Comparison of ENCODE assay signal across 19 mouse cellular contexts in genomic region chr7:45492951-45493350, GRCm38 (mm10). TPM values are rescaled to one million over a fixed set of nuclear protein-coding genes. Genes with fewer than 3 reads are reported as not detected.
DNase-seq lines count a peak whose midpoint lies in the region; ATAC-seq lines count a peak whose summit lies in the region.
"Had no signal": no experiment of that assay in that cellular context is flagged by ENCODE, and none has a peak within 500 bp of the region (broad histone marks: within the 10 kb centered on the region; RNA-seq: fewer than 3 reads in every experiment).

No protein-coding gene starts in this region.

- no peak overlapping the region for H3K9ac ChIP-seq in neural tube, embryonic 15.5 days (replicated peaks)
- H3K9ac ChIP-seq: embryonic facial prominence, embryonic 12.5 days; kidney, embryonic 15.5 days; liver, embryonic 13.5 days had no signal

- ATAC-seq in neural tube, embryonic 15.5 days (ENCODE audit: low FRiP score) = no peak
- ATAC-seq: Patski had no signal

- no peak overlapping the region for H3K4me3 ChIP-seq in neural tube, embryonic 15.5 days (replicated peaks)
- H3K4me3 ChIP-seq: embryonic facial prominence, embryonic 12.5 days; forebrain, embryonic 10.5 days; kidney, embryonic 15.5 days; liver, embryonic 13.5 days; myocyte had no signal

- intact Hi-C loops in left cerebral cortex, postnatal 4 days (cut with DNase I) = no loop called here
- intact Hi-C loops in left cerebral cortex, postnatal 36 days (cut with DNase I) = no loop called here

- no peaks in the 10 kb centered on the region for H3K27me3 ChIP-seq in neural tube, embryonic 15.5 days (replicated peaks)
- H3K27me3 ChIP-seq: embryonic facial prominence, embryonic 12.5 days; kidney, embryonic 15.5 days; liver, embryonic 13.5 days; Patski had no signal

- H3K4me2 ChIP-seq in neural tube, embryonic 15.5 days = no peak overlapping the region
- H3K4me2 ChIP-seq: embryonic facial prominence, embryonic 12.5 days; kidney, embryonic 15.5 days; liver, embryonic 13.5 days; midbrain, embryonic 11.5 days had no signal

- 92% methylated on average over 5 of the region's 5 CpGs for WGBS in neural tube, embryonic 15.5 days

- DNase-seq in adrenal gland, postnatal 10 days = peak; percentile 41
- no peak for DNase-seq in adrenal gland, postnatal 25 days
- peak; percentile 16 for DNase-seq in left cerebral cortex, postnatal 4 days
- DNase-seq in left cerebral cortex, postnatal 36 days (ENCODE audit: low spot score in 2 of 2) = no peak
- peak; percentile 82 to 87 for DNase-seq in cerebellum, postnatal 36 days
- peak; percentile 66 for DNase-seq in skeletal muscle tissue, adult 2 months (ENCODE audit: low read depth, low spot score)
- DNase-seq in right cerebral cortex, postnatal 25 days = no peak
- DNase-seq: liver, embryonic 13.5 days; right cerebral cortex, postnatal 14 days had no signal

- H3K4me1 ChIP-seq in neural tube, embryonic 15.5 days = peaks cover 35% of the 10 kb centered on the region

- H3K27ac ChIP-seq in neural tube, embryonic 15.5 days (replicated peaks) = no peak overlapping the region
- H3K27ac ChIP-seq: embryonic facial prominence, embryonic 12.5 days; forebrain, embryonic 10.5 days; kidney, embryonic 15.5 days had no signal

- H3K9me3 ChIP-seq in neural tube, embryonic 15.5 days (replicated peaks) = no peaks in the 10 kb centered on the region
- H3K9me3 ChIP-seq: embryonic facial prominence, embryonic 12.5 days; forebrain, embryonic 10.5 days; kidney, embryonic 15.5 days; liver, embryonic 13.5 days had no signal

- H3K36me3 ChIP-seq in neural tube, embryonic 15.5 days = peaks cover 56% of the 10 kb centered on the region

RNA-seq across cellular contexts. Expression of gene Dhdh, which starts 4.3 kb away (rescaled TPM):
- total RNA-seq in adrenal gland, postnatal 10 days (2021) = 10 to 100 TPM; 42.4 to 47.3 TPM
- 62.3 and 75.5 TPM in 2 replicates for total RNA-seq in adrenal gland, postnatal 25 days (2021)
- total RNA-seq in left cerebral cortex, postnatal 4 days (2021) = 1 to 10 TPM; 2.6 to 3.2 TPM
- total RNA-seq in left cerebral cortex, postnatal 36 days (2021) = 1 to 10 TPM; 4.0 to 4.8 TPM
- polyA plus RNA-seq in neural tube, embryonic 15.5 days (2015; fragmentation: Nextera tagmentation; extraction: Ambion mirVana) = 4.2 and 4.8 TPM in 2 replicates

RNA-seq across cellular contexts. Expression of gene Gm45808, which starts 6.3 kb away (rescaled TPM):
- 10 to 100 TPM; 26.0 to 27.9 TPM for total RNA-seq in adrenal gland, postnatal 10 days (2021)
- 21.0 and 40.1 TPM in 2 replicates for total RNA-seq in adrenal gland, postnatal 25 days (2021)
- total RNA-seq in left cerebral cortex, postnatal 4 days (2021) = not detected
- total RNA-seq in left cerebral cortex, postnatal 36 days (2021) = under 1 TPM in 1 of 2 experiments, not detected in 1; 0.57 TPM
- polyA plus RNA-seq in neural tube, embryonic 15.5 days (2015; fragmentation: Nextera tagmentation; extraction: Ambion mirVana) = not detected in 2 replicates
- polyA plus RNA-seq: embryonic facial prominence, embryonic 12.5 days; forebrain, embryonic 10.5 days; heart, embryonic 16.5 days; intestine, embryonic 14.5 days; kidney, embryonic 15.5 days; liver, embryonic 13.5 days; midbrain, embryonic 11.5 days; myocyte; Patski had no signal

RNA-seq across cellular contexts. Expression of gene Tulp2, which starts 11.3 kb away (rescaled TPM):
- under 1 TPM; 0.64 to 0.69 TPM for total RNA-seq in adrenal gland, postnatal 10 days (2021)
- 0.46 and 0.67 TPM in 2 replicates for total RNA-seq in adrenal gland, postnatal 25 days (2021)
- total RNA-seq in left cerebral cortex, postnatal 4 days (2021) = under 1 TPM; 0.22 to 0.24 TPM
- not detected for total RNA-seq in left cerebral cortex, postnatal 36 days (2021)
- polyA plus RNA-seq in neural tube, embryonic 15.5 days (2015; fragmentation: Nextera tagmentation; extraction: Ambion mirVana) = 0.15 and 0.59 TPM in 2 replicates
- total RNA-seq: left cerebral cortex, adult 8-10 months had no signal

RNA-seq across cellular contexts. Expression of gene Nucb1, which starts 17.3 kb away (rescaled TPM):
- total RNA-seq in adrenal gland, postnatal 10 days (2021) = 100 to 1,000 TPM; 175 to 201 TPM
- total RNA-seq in adrenal gland, postnatal 25 days (2021) = 220 and 264 TPM in 2 replicates
- 100 to 1,000 TPM; 110 to 116 TPM for total RNA-seq in left cerebral cortex, postnatal 4 days (2021)
- 10 to 100 TPM; 96.8 to 98.9 TPM for total RNA-seq in left cerebral cortex, postnatal 36 days (2021)
- 140 and 158 TPM in 2 replicates for polyA plus RNA-seq in neural tube, embryonic 15.5 days (2015; fragmentation: Nextera tagmentation; extraction: Ambion mirVana)

RNA-seq across cellular contexts. Expression of gene Bax, which starts 26.3 kb away (rescaled TPM):
- total RNA-seq in adrenal gland, postnatal 10 days (2021) = 10 to 100 TPM; 52.7 to 53.6 TPM
- total RNA-seq in adrenal gland, postnatal 25 days (2021) = 61.4 and 68.8 TPM in 2 replicates
- 100 to 1,000 TPM; 116 to 119 TPM for total RNA-seq in left cerebral cortex, postnatal 4 days (2021)
- 10 to 100 TPM; 63.6 to 64.0 TPM for total RNA-seq in left cerebral cortex, postnatal 36 days (2021)
- 224 and 236 TPM in 2 replicates for polyA plus RNA-seq in neural tube, embryonic 15.5 days (2015; fragmentation: Nextera tagmentation; extraction: Ambion mirVana)

Comparison
In these comparisons a context has a peak if more than half of its experiments do, and no peak if none do; other contexts are left out.
1. DNase-seq: peak in adrenal gland, postnatal 10 days (single experiment), left cerebral cortex, postnatal 4 days (single experiment), cerebellum, postnatal 36 days (2 of 2) and skeletal muscle tissue, adult 2 months (single experiment); none in adrenal gland, postnatal 25 days (single experiment), left cerebral cortex, postnatal 36 days (0 of 2) and right cerebral cortex, postnatal 25 days (single experiment).
2. RNA of gene Dhdh, which starts 4.3 kb away (total RNA-seq): 62.3 to 75.5 TPM in adrenal gland, postnatal 25 days and 42.4 to 47.3 TPM in adrenal gland, postnatal 10 days; 4.0 to 4.8 TPM in left cerebral cortex, postnatal 36 days and 2.6 to 3.2 TPM in left cerebral cortex, postnatal 4 days; every median in the first group is over 4 times any median in the second.
3. RNA of gene Gm45808, which starts 6.3 kb away (total RNA-seq): 21.0 to 40.1 TPM in adrenal gland, postnatal 25 days and 26.0 to 27.9 TPM in adrenal gland, postnatal 10 days; 0.57 TPM in left cerebral cortex, postnatal 36 days and not detected in left cerebral cortex, postnatal 4 days; every median in the first group is over 10 times any median in the second.